Mouse (Mus musculus): ENCODE measurements around the gene Fyco1. TPM values are rescaled to one million over a fixed set of nuclear protein-coding genes. Genes with fewer than 3 reads are reported as not detected.

Fyco1 gene
- 29.0 and 34.1 TPM in 2 replicates for polyA plus RNA-seq (2015; fragmentation: Nextera tagmentation; extraction: Ambion mirVana)

GRCm38 (mm10) chr9:123851713-123852448 lies at the start of gene Fyco1:
Fyco1 (minus strand) TSS chr9:123851899.
- Histone ChIP-seq H3K4me1 (ENCODE audit: control insufficient read depth, insufficient read depth, low read length) (peaks cover 11% of the 10 kb centered on the region), H3K4me2 (ENCODE audit: low read depth, low read length) (peak within 1 kb of the TSS; percentile 69), H3K9me3 (replicated peaks; ENCODE audit: control insufficient read depth, low read length) (no peaks in the 10 kb centered on the region), H3K9ac (ENCODE audit: low read length) (peak within 1 kb of the TSS; percentile 98), H3K27me3 (ENCODE audit: control insufficient read depth, insufficient read depth, low read length) (no peaks in the 10 kb centered on the region), H3K4me3 (ENCODE audit: low read length) (peak within 1 kb of the TSS; percentile 92), H3K27ac (ENCODE audit: low read length) (peak within 1 kb of the TSS; percentile 98), H3K36me3 (ENCODE audit: control insufficient read depth, insufficient read depth) (no peaks in the 10 kb centered on the region)
- peak; percentile 92 for ATAC-seq (replicated peaks; ENCODE audit: extremely low read depth, insufficient read depth, low FRiP score)
- under 1% methylated on average over 47 of the region's 47 CpGs for WGBS

GRCm38 (mm10) chr9:123872049-123872448 lies 20.4 kb upstream of the Fyco1 start:
- Histone ChIP-seq H3K4me3 (ENCODE audit: low read length) (no peak overlapping the region), H3K27me3 (ENCODE audit: control insufficient read depth, insufficient read depth, low read length) (no peaks in the 10 kb centered on the region), H3K4me1 (ENCODE audit: control insufficient read depth, insufficient read depth, low read length) (no peaks in the 10 kb centered on the region), H3K9ac (ENCODE audit: low read length) (no peak overlapping the region), H3K27ac (ENCODE audit: low read length) (no peak overlapping the region), H3K36me3 (ENCODE audit: control insufficient read depth, insufficient read depth) (no peaks in the 10 kb centered on the region), H3K4me2 (ENCODE audit: low read depth, low read length) (no peak overlapping the region), H3K9me3 (replicated peaks; ENCODE audit: control insufficient read depth, low read length) (no peaks in the 10 kb centered on the region)
- ATAC-seq (replicated peaks; ENCODE audit: extremely low read depth, insufficient read depth, low FRiP score): no peak
- WGBS: 51% methylated on average over 4 of the region's 4 CpGs

- Histone ChIP-seq H3K36me3 (ENCODE audit: control insufficient read depth, insufficient read depth) (no peaks in the 10 kb centered on the region), H3K27me3 (ENCODE audit: control insufficient read depth, insufficient read depth, low read length) (no peaks in the 10 kb centered on the region), H3K4me2 (ENCODE audit: low read depth, low read length) (no peak overlapping the region), H3K9me3 (replicated peaks; ENCODE audit: control insufficient read depth, low read length) (no peaks in the 10 kb centered on the region), H3K4me3 (ENCODE audit: low read length) (no peak overlapping the region), H3K27ac (ENCODE audit: low read length) (no peak overlapping the region), H3K4me1 (ENCODE audit: control insufficient read depth, insufficient read depth, low read length) (no peaks in the 10 kb centered on the region), H3K9ac (ENCODE audit: low read length) (no peak overlapping the region)
- no peak for ATAC-seq (replicated peaks; ENCODE audit: extremely low read depth, insufficient read depth, low FRiP score)
- 48% methylated on average over 4 of the region's 6 CpGs for WGBS
Observed at GRCm38 (mm10) chr9:123869167-123869784, 17.6 kb upstream of the Fyco1 start.

- Histone ChIP-seq H3K4me3 (ENCODE audit: low read length) (no peak overlapping the region), H3K4me2 (ENCODE audit: low read depth, low read length) (no peak overlapping the region), H3K27me3 (ENCODE audit: control insufficient read depth, insufficient read depth, low read length) (no peaks in the 10 kb centered on the region), H3K9me3 (replicated peaks; ENCODE audit: control insufficient read depth, low read length) (no peaks in the 10 kb centered on the region), H3K9ac (ENCODE audit: low read length) (no peak overlapping the region), H3K27ac (ENCODE audit: low read length) (no peak overlapping the region), H3K36me3 (ENCODE audit: control insufficient read depth, insufficient read depth) (no peaks in the 10 kb centered on the region), H3K4me1 (ENCODE audit: control insufficient read depth, insufficient read depth, low read length) (no peaks in the 10 kb centered on the region)
- ATAC-seq (replicated peaks; ENCODE audit: extremely low read depth, insufficient read depth, low FRiP score): no peak
- 77% methylated on average over 1 of the region's 1 CpGs for WGBS
Observed at GRCm38 (mm10) chr9:123863641-123864040, 11.9 kb upstream of the Fyco1 start.

- no peak for ATAC-seq (replicated peaks; ENCODE audit: extremely low read depth, insufficient read depth, low FRiP score)
- 73% methylated on average over 1 of the region's 1 CpGs for WGBS
- Histone ChIP-seq H3K4me2 (ENCODE audit: low read depth, low read length) (no peak overlapping the region), H3K9me3 (replicated peaks; ENCODE audit: control insufficient read depth, low read length) (no peaks in the 10 kb centered on the region), H3K27ac (ENCODE audit: low read length) (no peak overlapping the region), H3K4me1 (ENCODE audit: control insufficient read depth, insufficient read depth, low read length) (no peaks in the 10 kb centered on the region), H3K36me3 (ENCODE audit: control insufficient read depth, insufficient read depth) (no peaks in the 10 kb centered on the region), H3K9ac (ENCODE audit: low read length) (no peak overlapping the region), H3K4me3 (ENCODE audit: low read length) (no peak overlapping the region), H3K27me3 (ENCODE audit: control insufficient read depth, insufficient read depth, low read length) (no peaks in the 10 kb centered on the region)
Observed at GRCm38 (mm10) chr9:123862895-123863616, 11.4 kb upstream of the Fyco1 start.

- Histone ChIP-seq H3K4me2 (ENCODE audit: low read depth, low read length) (no peak within 1 kb of the TSS), H3K36me3 (ENCODE audit: control insufficient read depth, insufficient read depth) (no peaks in the 10 kb centered on the region), H3K27ac (ENCODE audit: low read length) (no peak within 1 kb of the TSS), H3K4me3 (ENCODE audit: low read length) (no peak within 1 kb of the TSS), H3K9me3 (replicated peaks; ENCODE audit: control insufficient read depth, low read length) (no peaks in the 10 kb centered on the region), H3K4me1 (ENCODE audit: control insufficient read depth, insufficient read depth, low read length) (no peaks in the 10 kb centered on the region), H3K9ac (ENCODE audit: low read length) (no peak within 1 kb of the TSS), H3K27me3 (ENCODE audit: control insufficient read depth, insufficient read depth, low read length) (no peaks in the 10 kb centered on the region)
- WGBS: 84% methylated on average over 9 of the region's 9 CpGs
- no peak for ATAC-seq (replicated peaks; ENCODE audit: extremely low read depth, insufficient read depth, low FRiP score)
Observed at GRCm38 (mm10) chr9:123861929-123862328, 10.2 kb upstream of the Fyco1 start, which contains the start of gene Xcr1. Xcr1 (minus strand) TSS chr9:123862029.

- Histone ChIP-seq H3K9me3 (replicated peaks; ENCODE audit: control insufficient read depth, low read length) (no peaks in the 10 kb centered on the region), H3K4me3 (ENCODE audit: low read length) (no peak overlapping the region), H3K27me3 (ENCODE audit: control insufficient read depth, insufficient read depth, low read length) (no peaks in the 10 kb centered on the region), H3K27ac (ENCODE audit: low read length) (no peak overlapping the region), H3K9ac (ENCODE audit: low read length) (no peak overlapping the region), H3K4me2 (ENCODE audit: low read depth, low read length) (no peak overlapping the region), H3K36me3 (ENCODE audit: control insufficient read depth, insufficient read depth) (no peaks in the 10 kb centered on the region), H3K4me1 (ENCODE audit: control insufficient read depth, insufficient read depth, low read length) (peaks cover 4% of the 10 kb centered on the region; the same call in 1 of the 2 replicates)
- no peak for ATAC-seq (replicated peaks; ENCODE audit: extremely low read depth, insufficient read depth, low FRiP score)
- WGBS: 65% methylated on average over 2 of the region's 2 CpGs
Observed at GRCm38 (mm10) chr9:123856836-123857235, 5.1 kb upstream of the Fyco1 start.

- 55% methylated on average over 5 of the region's 5 CpGs for WGBS
- no peak for ATAC-seq (replicated peaks; ENCODE audit: extremely low read depth, insufficient read depth, low FRiP score)
- Histone ChIP-seq H3K4me3 (ENCODE audit: low read length) (peak overlapping the region; percentile 40), H3K9me3 (replicated peaks; ENCODE audit: control insufficient read depth, low read length) (no peaks in the 10 kb centered on the region), H3K27me3 (ENCODE audit: control insufficient read depth, insufficient read depth, low read length) (no peaks in the 10 kb centered on the region), H3K9ac (ENCODE audit: low read length) (peak overlapping the region; percentile 68), H3K4me2 (ENCODE audit: low read depth, low read length) (peak overlapping the region; percentile 69), H3K36me3 (ENCODE audit: control insufficient read depth, insufficient read depth) (no peaks in the 10 kb centered on the region), H3K4me1 (ENCODE audit: control insufficient read depth, insufficient read depth, low read length) (peaks cover 11% of the 10 kb centered on the region), H3K27ac (ENCODE audit: low read length) (no peak overlapping the region)
Observed at GRCm38 (mm10) chr9:123852449-123853390, 1.0 kb upstream of the Fyco1 start.
